Mouse (Mus musculus): ENCODE results near the gene Mical3.

Gene Mical3

GRCm38 (mm10) chr6:121084050-121084480, 46.7 kb downstream of the Mical3 start:
- no peak for DNase-seq (ENCODE audit: low spot score)

DNA sequence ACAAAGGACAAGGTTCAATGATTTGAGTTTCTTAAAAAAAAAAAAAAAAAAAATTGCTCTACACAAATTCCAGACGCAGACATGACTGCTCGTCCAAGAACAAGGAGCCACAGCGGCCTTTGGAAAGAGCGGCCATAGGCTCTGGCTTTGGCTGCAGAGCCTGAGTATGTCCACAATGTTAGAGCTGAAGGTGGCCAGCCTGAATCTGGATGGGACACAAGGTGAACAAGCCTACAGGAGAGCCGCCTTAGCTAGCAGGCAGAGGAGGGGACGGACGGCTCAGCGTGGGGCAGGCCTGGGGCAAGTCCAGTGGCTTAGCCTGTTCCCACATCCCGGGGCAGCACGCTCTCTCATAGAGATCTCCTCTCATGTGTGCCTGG, 48.7 kb downstream of the Mical3 start:
- no peak for DNase-seq (ENCODE audit: low spot score)

DNA sequence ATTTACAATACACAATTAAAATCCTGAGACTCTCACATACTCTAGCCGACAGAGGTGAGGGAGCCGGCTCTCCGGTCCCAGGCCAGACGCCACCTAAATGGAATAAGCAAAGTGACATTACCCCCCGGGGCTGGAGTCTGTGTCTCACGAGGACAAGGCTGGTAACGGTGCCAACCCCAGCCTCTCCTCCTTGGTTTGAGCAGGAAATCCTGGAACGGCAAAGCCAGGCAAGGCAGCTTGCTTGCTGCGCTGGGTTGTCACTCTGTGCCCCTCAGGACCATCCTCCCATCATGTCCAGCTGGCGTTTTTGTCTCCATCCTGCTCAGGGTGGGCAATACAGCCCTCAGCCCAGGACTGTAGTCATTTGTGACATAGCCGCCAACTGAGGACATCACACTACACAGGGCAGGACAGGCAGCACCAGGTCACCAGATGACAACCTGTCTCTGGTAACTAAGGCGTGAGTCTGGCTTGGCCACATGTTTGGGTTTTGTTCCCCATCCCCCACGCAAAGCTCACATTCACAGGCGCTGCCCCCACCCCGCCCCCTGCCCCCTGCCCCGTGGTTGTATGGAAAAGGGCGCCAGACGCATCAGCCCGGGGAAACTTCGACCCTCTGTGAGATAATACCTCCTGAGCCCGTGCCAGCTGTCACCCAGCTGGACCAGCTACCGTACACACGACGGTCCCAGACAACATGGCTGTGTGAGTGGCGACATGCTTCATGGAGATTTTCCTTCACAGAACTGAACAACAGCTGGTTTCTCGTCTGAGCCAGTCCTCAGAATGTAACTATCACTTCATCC, 49.3 kb downstream of the Mical3 start:
- DNase-seq (ENCODE audit: low spot score), result peak; percentile 28

GRCm38 (mm10) chr6:121078175-121078574, 52.6 kb downstream of the Mical3 start:
- DNase-seq (ENCODE audit: low spot score), result no peak

DNA sequence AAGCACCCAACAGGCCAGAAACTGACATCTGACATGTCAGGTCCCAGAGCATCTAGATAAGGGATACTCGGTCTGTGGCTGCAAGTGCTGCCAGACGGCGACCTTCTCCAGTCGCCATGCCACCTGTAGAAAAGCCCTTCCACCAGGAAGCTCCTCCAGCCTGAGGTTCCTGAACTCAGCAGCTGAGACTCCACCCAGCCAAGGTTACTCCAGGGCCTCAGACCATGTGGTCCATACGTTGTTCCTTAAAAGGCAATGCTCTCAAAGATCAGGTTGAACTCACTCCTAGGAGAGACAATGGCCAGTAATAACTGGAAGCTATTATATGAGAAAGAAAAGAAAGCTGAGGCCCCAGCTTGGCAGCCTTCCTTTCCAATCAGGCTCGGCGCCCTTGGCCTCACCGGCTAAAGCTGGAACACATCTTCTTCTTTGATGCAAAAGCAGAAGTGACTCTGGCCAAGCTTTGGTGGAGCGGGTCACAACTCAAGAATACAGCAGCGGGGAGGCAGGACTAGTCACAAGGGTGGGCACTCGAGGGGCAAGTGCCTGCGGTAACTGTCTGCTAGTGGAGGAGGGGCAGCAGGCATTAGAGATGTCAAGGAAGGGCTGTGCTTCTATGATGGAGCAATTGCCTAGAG, 53.8 kb downstream of the Mical3 start:
- DNase-seq (ENCODE audit: low spot score), result no peak

DNA sequence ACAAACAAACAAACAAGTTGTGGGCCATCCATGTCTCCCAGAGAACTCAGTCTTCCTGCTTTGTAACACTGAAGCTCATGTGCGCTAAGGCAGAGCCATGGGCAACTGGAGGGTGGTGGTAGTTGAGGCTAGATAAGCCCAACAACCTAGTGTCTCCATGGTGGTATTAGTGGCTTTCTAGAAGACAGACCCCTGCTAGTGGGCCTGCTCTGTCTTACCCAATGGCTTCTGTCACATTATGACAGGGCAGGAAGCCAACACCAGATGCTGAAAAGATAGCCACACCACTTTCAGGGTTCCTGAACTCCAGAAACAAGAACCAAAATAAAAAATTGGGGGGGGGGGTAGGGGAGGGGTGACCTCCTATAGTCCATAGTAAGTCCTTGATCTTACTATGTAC, 55.0 kb downstream of the Mical3 start:
- no peak for DNase-seq (ENCODE audit: low spot score)

GRCm38 (mm10) chr6:121073312-121073711, 57.5 kb downstream of the Mical3 start:
- DNase-seq (ENCODE audit: low spot score), result no peak

- DNase-seq (ENCODE audit: low spot score), result no peak
Measured at GRCm38 (mm10) chr6:121072615-121073014, 58.2 kb downstream of the Mical3 start.

GRCm38 (mm10) chr6:121070584-121071230, 60.1 kb downstream of the Mical3 start:
- no peak for DNase-seq (ENCODE audit: low spot score)

- DNase-seq (ENCODE audit: low spot score), result no peak
Measured at GRCm38 (mm10) chr6:121069156-121069555, 61.6 kb downstream of the Mical3 start.

DNA sequence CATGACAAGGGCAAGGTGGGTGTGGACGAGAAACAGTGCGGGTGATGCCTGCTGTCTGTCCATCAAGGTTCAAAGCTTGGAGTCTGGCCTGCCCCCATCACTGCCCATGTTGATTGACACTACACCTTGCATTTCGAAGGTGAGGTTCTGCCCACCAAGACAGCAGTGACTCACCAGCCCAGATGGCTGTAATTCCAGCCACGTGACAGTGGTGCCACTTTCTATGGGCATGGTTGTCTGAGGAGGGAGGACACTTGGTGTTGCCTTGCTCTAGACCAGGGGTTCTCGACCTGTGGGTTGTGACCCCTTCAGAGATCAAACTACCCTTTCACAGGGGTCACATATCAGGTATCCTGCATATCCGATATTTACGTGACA, 62.7 kb downstream of the Mical3 start:
- DNase-seq (ENCODE audit: low spot score), result no peak

- DNase-seq (ENCODE audit: low spot score), result no peak
Measured at GRCm38 (mm10) chr6:121067426-121068086, 63.2 kb downstream of the Mical3 start.

DNA sequence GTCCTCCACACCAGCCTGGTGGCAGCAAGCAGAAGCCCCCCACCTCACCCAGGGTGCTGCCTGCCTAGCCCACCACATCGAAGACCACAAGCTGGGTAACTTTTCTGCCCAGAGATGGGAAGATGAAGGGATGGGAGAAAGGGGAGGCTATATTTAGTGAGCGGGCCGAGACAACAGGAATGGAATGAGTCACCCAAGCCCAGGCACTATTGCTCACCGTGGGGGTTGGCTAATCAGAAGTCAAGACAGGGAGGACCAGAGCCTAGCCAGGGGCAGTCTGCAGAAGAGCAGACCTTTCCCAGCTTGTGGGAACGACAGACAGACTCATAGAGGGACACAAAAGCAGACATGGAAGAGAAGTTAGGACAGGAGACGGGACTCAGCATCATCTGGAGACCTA, 64.0 kb downstream of the Mical3 start:
- DNase-seq (ENCODE audit: low spot score), result no peak

DNA sequence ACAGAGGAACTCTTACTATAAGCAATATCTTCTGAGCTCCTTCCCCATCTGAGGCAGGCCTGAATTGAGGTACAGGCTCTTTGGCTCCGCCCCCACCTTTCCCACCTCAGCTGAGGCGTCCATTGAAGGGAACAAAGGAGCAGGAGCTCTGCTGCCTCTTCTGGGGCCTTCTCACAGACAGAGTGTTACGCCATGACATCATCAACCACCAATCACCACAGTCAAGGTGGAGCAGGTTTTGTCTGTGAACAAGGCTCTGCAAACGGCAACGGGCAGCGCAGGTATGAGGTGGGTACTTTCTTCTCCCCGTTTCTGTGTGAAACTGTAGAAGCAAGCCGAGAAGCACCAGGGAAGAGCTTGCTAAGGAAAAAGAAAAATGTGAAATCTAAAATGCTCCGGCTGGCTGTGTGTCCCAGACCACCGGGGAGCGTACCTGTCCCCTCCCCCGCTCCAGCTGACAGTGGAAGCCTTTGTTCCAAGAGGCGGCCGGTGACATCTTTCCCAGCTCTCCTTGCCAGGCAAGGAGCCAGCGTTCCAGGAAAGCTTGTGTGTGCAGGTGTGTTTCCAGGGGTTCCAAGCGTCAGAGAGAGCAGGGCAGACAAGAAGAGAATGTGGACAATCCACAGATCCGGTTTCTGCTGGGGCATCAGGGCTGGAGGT, 66.3 kb downstream of the Mical3 start:
- DNase-seq (ENCODE audit: low spot score), result no peak

GRCm38 (mm10) chr6:121063771-121064170, 67.0 kb downstream of the Mical3 start:
- no peak for DNase-seq (ENCODE audit: low spot score)

GRCm38 (mm10) chr6:121062891-121063408, 67.8 kb downstream of the Mical3 start:
- no peak for DNase-seq (ENCODE audit: low spot score)

- no peak for DNase-seq (ENCODE audit: low spot score)
Measured at GRCm38 (mm10) chr6:121058039-121058438, 72.8 kb downstream of the Mical3 start.

DNA sequence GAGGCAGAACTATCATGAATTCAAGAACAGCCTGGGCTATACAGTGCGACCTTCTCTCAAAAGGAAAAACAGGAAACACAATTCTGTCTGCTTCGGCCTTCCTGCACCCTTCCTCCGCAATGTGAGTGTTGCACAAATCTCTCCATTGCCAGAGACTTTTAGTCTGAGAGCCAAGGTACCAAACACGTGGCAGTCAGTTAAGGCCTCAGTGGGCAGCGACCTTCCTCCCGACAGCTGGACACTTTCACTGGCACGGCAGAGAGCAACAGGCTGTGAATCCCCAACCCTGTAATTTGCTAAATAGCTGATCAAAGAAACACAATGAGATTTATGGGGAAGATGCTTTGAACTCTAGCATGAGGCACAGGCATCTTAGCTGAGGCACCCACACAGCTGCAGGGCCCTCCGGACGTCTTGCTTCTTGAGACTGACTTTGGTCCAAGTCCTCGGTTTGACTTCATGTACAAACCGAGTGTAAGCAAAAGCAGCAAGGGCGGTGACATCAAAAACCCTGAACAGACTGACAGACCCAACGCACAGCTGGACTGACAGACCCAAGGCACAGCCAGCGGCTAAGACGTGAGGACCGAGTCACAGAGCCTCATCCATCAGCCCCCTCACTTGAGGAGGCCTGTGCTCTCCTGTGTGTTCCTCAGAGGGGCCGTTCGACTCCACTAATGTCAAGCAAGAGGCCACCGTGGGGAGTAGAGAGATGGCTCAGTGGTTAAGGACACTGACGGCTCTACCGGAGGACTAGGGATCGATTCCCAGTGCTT, 73.4 kb downstream of the Mical3 start:
- DNase-seq (ENCODE audit: low spot score), result peak; percentile 56

- DNase-seq (ENCODE audit: low spot score), result no peak
Measured at GRCm38 (mm10) chr6:121055496-121055895, 75.3 kb downstream of the Mical3 start.

DNA sequence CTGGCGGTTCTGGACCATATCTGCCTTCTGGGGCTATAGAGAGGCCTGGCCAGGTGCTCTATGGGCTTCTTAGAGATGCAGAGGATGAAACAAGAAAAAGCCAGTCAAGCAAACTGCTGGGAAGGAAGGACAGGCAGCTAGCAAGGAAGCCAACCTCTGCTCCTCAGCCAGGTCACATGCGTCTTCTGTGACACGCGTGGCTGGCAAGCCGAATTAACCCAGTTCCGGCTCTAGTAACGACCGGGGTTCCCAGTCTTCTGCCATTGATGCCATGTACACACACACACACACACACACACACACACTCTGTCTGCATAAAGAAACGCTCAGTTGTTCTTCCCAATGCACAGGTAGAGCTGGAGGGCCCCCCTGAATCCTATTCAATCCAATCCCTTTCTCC, 75.9 kb downstream of the Mical3 start:
- DNase-seq (ENCODE audit: low spot score), result no peak

- no peak for DNase-seq (ENCODE audit: low spot score)
Measured at GRCm38 (mm10) chr6:121054340-121054739, 76.5 kb downstream of the Mical3 start.

Measured in lung, postnatal 25 days (tissue).